Mouse (Mus musculus) kidney, embryonic 15.5 days (tissue): Measurements from ENCODE around the gene Gas2l1. TPM values are rescaled to one million over a fixed set of nuclear protein-coding genes. Genes with fewer than 3 reads are reported as not detected.

Experiments
- ATAC-seq: fragments of 200-750 bp; cut with Nextera tagmentation; replicated peaks from 2 replicates; pipeline ENCODE4 v1.8.0; 2017; ENCODE audit warnings: moderate TSS enrichment; ENCODE audit not compliant: low FRiP score
- H3K27ac ChIP-seq: fragments of 300-500 bp; sonication (generic); 2 replicates; pipeline ENCODE4 v1.5.1; 2015; ENCODE audit warnings: mild to moderate bottlenecking, inconsistent platforms
- H3K27me3 ChIP-seq: fragments of 300-500 bp; sonication (generic); 2 replicates; pipeline ENCODE4 v1.6.1; 2015; ENCODE audit warnings: inconsistent platforms
- H3K36me3 ChIP-seq: fragments of 300-500 bp; sonication (generic); 2 replicates; pipeline ENCODE4 v1.6.1; 2015; ENCODE audit warnings: inconsistent platforms
- H3K4me1 ChIP-seq: fragments of 300-500 bp; sonication (generic); 2 replicates; pipeline ENCODE4 v1.6.1; 2015; ENCODE audit warnings: inconsistent platforms
- H3K4me2 ChIP-seq: fragments of 300-500 bp; sonication (generic); 2 replicates; pipeline ENCODE4 v1.6.1; 2015; ENCODE audit warnings: moderate library complexity, mild to moderate bottlenecking, inconsistent platforms
- H3K4me3 ChIP-seq: fragments of 300-500 bp; sonication (generic); replicated peaks from 2 replicates; pipeline ENCODE4 v1.5.1; 2015; ENCODE audit warnings: mild to moderate bottlenecking, inconsistent platforms
- H3K9ac ChIP-seq: fragments of 300-500 bp; sonication (generic); 2 replicates; pipeline ENCODE4 v1.6.1; 2015; ENCODE audit warnings: mild to moderate bottlenecking, inconsistent platforms
- H3K9me3 ChIP-seq: fragments of 300-500 bp; sonication (generic); replicated peaks from 2 replicates; pipeline ENCODE4 v1.6.1; 2016; ENCODE audit warnings: inconsistent platforms
- WGBS: fragments of 180-500 bp; shearing (Covaris S2); methylation state at CpG from one replicate; pipeline ENCODE4 v1.1.7; 2015; ENCODE audit warnings: mixed read lengths; 5-methylcytosine and 5-hydroxymethylcytosine counted together
- polyA plus RNA-seq: library from polyadenylated mRNA; unstranded; fragments of >200 nt; fragmentation: Nextera tagmentation; extraction: Ambion mirVana; gene quantifications from 2 replicates; pipeline ENCODE4 v1.2.1, GENCODE M21; 2015

Gene Gas2l1
- polyA plus RNA-seq, 1 experiment from 2014 or later = 34.6 TPM

DNA sequence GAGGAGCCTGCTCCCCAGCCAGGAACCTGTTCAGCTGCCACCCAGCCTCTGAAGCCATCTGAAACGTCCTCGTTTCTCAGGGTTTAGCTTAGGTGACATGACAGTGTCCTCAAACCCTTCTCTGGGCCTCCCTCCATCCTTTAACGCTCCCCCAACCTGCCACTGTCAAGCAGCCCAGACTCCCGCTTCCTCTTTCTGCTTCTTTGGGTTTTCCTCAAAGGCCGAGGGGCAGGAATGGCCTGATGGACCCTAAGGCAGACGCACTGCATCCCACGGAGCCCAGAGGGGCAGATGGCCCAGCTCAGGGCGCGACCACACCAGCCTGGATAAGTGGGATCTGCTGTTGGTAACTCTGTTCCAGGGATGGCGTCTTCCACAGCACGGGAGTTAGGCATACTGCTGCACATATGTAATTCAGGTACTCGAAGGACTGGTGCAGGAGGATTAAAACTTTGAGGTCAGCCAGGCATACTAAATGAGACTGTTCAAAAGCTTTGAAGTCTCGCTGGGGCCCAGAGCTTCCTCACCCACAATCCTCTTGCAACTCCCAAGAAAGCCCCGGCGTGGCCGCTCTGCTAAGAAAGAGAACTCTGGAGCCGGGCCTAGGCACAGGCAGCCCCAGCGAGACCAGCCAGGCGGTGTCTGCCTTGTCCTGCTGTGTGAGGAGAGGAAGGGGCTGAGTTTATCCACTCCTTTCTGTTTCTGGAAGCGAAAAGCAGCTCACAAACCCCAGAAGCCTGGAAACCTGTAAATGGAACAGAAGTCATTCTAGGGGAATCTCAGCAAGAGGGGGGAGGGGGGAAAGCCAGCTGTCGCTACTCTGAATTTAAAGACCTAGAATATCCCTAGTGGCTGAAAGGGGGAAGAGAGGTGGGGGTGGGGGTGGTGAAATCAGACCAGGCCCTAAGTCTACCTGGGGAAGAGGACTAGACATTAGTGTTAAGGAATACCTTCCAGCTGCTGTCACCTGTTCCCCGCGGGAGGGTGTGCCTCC is 8.9 kb downstream of the Gas2l1 start:
- no peak for ATAC-seq
- no peak overlapping the region; the same call in 1 of the 2 replicates for H3K27ac ChIP-seq
- H3K4me3 ChIP-seq = no peak overlapping the region
- H3K27me3 ChIP-seq = peaks cover 59% of the 10 kb centered on the region
- peaks cover 51% of the 10 kb centered on the region for H3K4me1 ChIP-seq
- 0 out of 2 replicates have a peak overlapping the region, but pooled peaks have one; percentile 10 for H3K4me2 ChIP-seq
- H3K36me3 ChIP-seq = 0 out of 2 replicates have a peak, but pooled peaks cover 3% of the 10 kb centered on the region
- H3K9me3 ChIP-seq = no peaks in the 10 kb centered on the region
- 32% methylated on average over 23 of the region's 23 CpGs for WGBS
- H3K9ac ChIP-seq = no peak overlapping the region

DNA sequence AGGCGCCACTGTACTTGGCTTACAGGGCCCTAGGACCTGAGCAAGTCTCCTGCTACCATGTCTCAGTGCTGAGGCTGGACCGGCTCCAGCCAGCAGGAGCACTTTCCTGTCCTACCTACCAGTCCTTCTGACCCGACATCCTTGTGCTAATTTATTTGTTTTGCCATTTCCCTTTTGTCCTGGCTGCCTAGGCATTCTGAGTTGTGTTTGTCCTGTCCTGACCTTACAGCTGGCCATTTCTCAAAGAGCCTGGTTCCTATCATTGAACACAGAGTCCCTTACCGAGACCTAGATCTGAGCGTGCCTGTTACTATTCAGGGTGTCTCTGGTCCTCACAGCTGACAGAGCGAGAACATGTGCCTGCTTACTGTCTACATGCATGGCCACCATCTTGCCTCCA is 10.3 kb downstream of the Gas2l1 start:
- H3K4me2 ChIP-seq = no peak overlapping the region
- no peaks in the 10 kb centered on the region for H3K36me3 ChIP-seq
- no peaks in the 10 kb centered on the region for H3K9me3 ChIP-seq
- ATAC-seq = no peak
- peaks cover 46% of the 10 kb centered on the region for H3K27me3 ChIP-seq
- WGBS = 57% methylated on average over 6 of the region's 6 CpGs
- no peak overlapping the region for H3K27ac ChIP-seq
- peaks cover 47% of the 10 kb centered on the region for H3K4me1 ChIP-seq
- no peak overlapping the region for H3K9ac ChIP-seq
- H3K4me3 ChIP-seq = no peak overlapping the region

DNA sequence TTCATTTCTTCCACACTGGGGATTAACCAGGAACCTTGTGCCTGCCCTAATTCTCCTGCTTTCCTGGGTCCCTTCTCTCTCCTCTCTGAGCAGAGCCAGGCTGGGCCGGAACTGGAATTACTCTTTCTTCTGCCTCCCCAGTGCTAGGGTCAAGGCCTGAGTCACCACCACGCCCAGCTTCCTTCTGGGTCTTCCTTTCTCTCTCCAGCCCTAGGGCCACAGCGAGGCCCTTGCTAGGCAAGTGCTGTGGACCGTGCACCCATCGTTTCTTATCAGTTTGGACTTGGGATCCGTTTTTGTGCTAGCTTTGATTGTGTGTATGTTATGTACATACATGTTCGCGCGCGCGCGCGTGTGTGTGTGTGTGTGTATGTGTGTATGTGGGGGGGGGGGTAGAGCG is 11.0 kb downstream of the Gas2l1 start:
- Histone ChIP-seq H3K4me2 (no peak overlapping the region), H3K36me3 (no peaks in the 10 kb centered on the region), H3K27ac (no peak overlapping the region), H3K4me3 (no peak overlapping the region), H3K9ac (no peak overlapping the region), H3K9me3 (no peaks in the 10 kb centered on the region), H3K4me1 (peaks cover 40% of the 10 kb centered on the region), H3K27me3 (peaks cover 38% of the 10 kb centered on the region)
- ATAC-seq = no peak
- 85% methylated on average over 14 of the region's 14 CpGs for WGBS

DNA sequence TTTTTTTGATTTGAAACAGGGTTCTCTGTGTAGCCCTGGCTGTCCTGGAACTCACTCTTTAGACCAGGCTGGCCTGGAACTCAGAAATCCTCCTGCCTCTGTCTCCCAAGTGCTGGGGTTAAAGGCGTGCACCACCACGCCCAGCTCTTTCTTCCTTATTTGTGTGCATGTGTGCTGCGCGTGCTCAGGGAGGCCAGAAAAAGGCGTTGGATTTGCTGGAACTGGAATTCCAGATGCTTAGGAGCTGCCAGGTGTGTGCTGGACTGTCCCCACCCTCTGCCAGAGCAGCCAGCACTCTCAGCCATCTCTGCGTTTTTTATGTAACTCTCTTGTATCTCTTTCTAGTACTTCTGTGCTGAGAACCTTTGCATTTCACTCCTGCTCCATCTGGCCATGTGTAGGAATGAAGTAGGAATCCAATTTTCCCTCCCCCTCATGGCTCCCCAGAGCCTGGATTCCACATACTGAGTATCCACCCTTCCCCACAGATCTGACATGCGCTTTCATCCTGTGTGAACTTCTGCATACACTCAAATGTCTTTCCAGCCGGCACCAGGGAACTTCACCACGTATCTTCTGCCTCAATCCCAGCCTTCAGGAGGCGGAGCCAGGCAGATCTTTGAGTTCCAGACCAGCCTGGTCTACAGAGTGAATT is 12.8 kb downstream of the Gas2l1 start:
- H3K4me2 ChIP-seq = no peak overlapping the region
- H3K27me3 ChIP-seq = peaks cover 21% of the 10 kb centered on the region
- H3K9ac ChIP-seq = no peak overlapping the region
- 75% methylated on average over 10 of the region's 10 CpGs for whole genome bisulfite sequencing
- H3K4me3 ChIP-seq = no peak overlapping the region
- H3K9me3 ChIP-seq = no peaks in the 10 kb centered on the region
- H3K36me3 ChIP-seq = no peaks in the 10 kb centered on the region
- peaks cover 24% of the 10 kb centered on the region for H3K4me1 ChIP-seq
- no peak overlapping the region for H3K27ac ChIP-seq
- no peak for ATAC-seq

DNA sequence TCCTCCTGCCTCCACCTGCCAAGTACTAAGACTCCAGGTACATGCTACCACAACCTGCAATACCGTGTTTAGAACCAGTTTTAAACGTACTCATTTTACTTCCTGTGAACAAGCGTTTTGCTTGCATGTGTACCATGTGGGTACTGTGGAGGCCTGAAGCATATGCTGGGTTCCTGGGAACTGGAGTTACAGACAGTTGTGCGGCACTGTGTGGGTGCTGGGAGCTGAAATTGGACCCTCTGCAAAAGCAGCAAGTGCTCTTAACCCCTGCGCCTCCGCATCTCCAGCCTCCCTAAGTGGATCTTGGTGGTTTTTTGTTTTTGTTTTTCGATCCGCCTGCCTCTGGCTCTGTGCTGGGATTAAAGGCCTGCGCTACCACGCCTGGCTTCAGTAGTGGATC is 13.5 kb downstream of the Gas2l1 start:
- no peak overlapping the region for H3K27ac ChIP-seq
- 61% methylated on average over 10 of the region's 10 CpGs for WGBS
- H3K36me3 ChIP-seq = no peaks in the 10 kb centered on the region
- no peak overlapping the region for H3K4me3 ChIP-seq
- H3K4me2 ChIP-seq = no peak overlapping the region
- H3K9ac ChIP-seq = no peak overlapping the region
- H3K27me3 ChIP-seq = peaks cover 14% of the 10 kb centered on the region
- ATAC-seq = no peak
- H3K9me3 ChIP-seq = no peaks in the 10 kb centered on the region
- H3K4me1 ChIP-seq = peaks cover 17% of the 10 kb centered on the region

DNA sequence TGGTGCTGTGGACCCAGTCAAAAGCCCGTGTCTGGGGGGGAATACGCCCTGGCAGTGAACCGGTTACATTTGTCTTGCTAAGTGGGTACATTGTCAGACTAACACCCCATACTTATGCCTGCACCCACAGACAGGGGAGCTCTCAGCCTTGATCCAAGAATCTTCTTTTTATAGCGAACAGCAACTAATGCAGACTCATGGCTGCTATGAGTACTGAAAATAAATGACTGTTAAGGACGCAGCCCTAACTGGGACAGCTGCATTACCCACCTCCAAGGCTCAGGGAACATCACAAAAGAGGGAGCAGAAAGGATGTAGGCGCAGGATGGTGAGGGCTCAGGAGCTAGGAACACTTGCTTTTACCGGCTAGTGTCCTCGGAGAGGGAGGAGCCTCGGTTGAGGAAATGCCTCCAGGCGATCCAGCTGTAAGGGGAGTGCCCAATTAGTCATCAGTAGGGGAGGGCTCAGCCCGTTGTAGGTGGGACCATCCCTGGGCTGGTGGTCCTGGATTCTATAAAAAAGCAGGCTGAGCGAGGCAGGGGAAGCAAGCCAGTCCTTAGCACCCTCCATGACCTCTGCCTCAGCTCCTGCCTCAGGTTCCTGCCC is 18.7 kb downstream of the Gas2l1 start:
- Histone ChIP-seq H3K27me3 (no peaks in the 10 kb centered on the region), H3K4me1 (0 out of 2 replicates have a peak, but pooled peaks cover 4% of the 10 kb centered on the region), H3K9me3 (no peaks in the 10 kb centered on the region), H3K36me3 (peaks cover 16% of the 10 kb centered on the region), H3K4me2 (no peak overlapping the region), H3K9ac (no peak overlapping the region), H3K4me3 (no peak overlapping the region), H3K27ac (no peak overlapping the region)
- no peak for ATAC-seq
- 48% methylated on average over 12 of the region's 12 CpGs for WGBS

DNA sequence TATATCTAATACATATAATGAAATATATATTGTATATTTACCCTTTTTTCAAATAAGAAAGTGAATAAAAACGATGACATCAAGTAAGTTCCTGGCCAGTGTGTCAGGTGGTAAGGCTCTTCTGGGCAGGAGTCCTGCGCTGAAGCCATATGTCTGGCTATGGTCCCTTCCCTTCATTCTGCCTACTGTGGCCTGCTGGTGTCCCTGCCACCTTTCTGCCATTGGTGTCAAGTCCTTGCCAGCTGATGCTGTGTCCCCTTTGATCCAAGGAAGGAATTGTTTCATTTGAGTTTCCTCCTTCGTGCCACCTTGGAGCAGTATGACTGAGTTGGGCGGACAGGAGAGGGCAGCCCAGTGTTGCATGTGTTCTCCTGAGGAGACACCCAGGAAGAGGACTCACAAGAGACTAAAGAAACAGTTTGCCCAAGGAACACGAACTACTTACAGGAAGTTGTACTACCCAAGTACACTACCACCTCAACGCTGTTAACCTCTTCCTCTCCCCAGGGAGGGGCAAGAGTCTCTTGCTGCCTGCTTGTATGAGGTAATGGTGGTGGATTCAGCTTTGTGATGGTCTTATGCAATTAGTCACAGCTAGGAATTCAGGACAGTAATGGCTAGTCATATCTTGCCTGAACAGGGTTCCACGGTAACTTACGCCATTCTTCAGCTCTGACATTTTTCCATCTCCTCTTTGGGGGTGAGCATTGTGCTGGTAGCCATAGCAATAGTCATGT is 22.3 kb downstream of the Gas2l1 start:
- ATAC-seq = no peak
- 90% methylated on average over 8 of the region's 8 CpGs for WGBS

DNA sequence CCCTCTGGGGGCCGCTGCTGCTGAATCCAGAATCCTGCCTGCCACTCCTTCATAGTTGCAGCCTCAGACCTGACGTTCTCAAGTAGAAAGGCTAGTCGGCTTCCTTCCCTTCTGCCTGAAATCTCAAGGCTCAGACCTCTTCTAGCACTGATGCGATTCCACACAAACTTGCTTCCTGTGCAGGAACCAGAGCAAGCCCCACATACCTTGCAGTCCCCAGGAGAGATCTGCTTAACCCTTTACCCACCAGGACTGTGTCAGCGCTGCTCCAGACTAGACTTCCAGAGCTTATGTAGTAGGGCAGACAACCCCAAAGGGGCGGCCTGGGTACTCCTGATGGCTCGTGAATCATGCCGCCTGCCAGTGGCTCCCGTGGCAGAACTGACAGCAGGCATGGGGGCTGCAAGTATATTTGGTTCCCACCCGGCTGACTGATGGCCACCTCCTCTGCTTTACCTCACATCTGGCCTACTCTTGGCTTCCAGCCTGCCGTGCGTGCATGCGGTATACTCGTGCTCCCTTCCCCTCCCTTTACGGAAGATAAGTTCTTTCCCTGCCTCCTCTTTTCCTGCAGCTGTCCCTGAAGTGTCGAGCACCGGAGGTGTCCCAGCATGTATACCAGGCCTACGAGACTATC is 23.9 kb downstream of the Gas2l1 start:
- peak overlapping the region; percentile 14; the same call in 1 of the 2 replicates for H3K27ac ChIP-seq
- H3K36me3 ChIP-seq = peaks cover 66% of the 10 kb centered on the region
- 0 out of 2 replicates have a peak, but pooled peaks cover 3% of the 10 kb centered on the region for H3K4me1 ChIP-seq
- H3K4me3 ChIP-seq = no peak overlapping the region
- H3K27me3 ChIP-seq = no peaks in the 10 kb centered on the region
- H3K9me3 ChIP-seq = no peaks in the 10 kb centered on the region
- H3K4me2 ChIP-seq = no peak overlapping the region
- no peak overlapping the region for H3K9ac ChIP-seq
- no peak for ATAC-seq
- 54% methylated on average over 18 of the region's 18 CpGs for WGBS

More for the DNA sequence above, 22.3 kb downstream of the Gas2l1 start:
- Histone ChIP-seq H3K4me1 (0 out of 2 replicates have a peak, but pooled peaks cover 3% of the 10 kb centered on the region), H3K9me3 (no peaks in the 10 kb centered on the region), H3K4me2 (no peak overlapping the region), H3K4me3 (no peak overlapping the region), H3K36me3 (peaks cover 51% of the 10 kb centered on the region), H3K27me3 (no peaks in the 10 kb centered on the region), H3K9ac (no peak overlapping the region), H3K27ac (no peak overlapping the region)

DNA sequence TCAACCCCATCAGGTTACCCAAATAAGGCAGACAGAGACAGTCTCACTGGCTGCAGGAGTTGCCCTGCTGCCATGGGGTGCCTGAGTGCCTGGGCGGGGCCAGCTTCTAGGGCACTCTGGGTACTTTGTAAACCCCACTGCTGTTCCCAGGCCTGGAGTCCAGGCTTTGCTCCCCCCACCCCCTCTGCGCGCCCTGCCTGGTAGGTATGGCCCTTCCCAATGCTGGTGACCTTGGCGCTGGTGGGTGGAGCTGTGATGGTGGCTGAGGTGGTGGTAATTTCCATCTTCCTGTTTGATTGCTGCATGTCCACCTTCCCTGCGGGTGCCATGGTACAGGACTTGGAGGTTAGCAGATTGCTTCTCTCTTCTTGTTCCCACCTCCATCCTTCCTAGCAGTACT is 24.5 kb downstream of the Gas2l1 start:
- Histone ChIP-seq H3K9ac (no peak overlapping the region), H3K36me3 (peaks cover 73% of the 10 kb centered on the region), H3K4me2 (no peak overlapping the region), H3K9me3 (no peaks in the 10 kb centered on the region), H3K27ac (peak overlapping the region; percentile 14; the same call in 1 of the 2 replicates), H3K27me3 (no peaks in the 10 kb centered on the region), H3K4me3 (no peak overlapping the region), H3K4me1 (0 out of 2 replicates have a peak, but pooled peaks cover 3% of the 10 kb centered on the region)
- ATAC-seq = no peak
- 96% methylated on average over 5 of the region's 5 CpGs for WGBS

DNA sequence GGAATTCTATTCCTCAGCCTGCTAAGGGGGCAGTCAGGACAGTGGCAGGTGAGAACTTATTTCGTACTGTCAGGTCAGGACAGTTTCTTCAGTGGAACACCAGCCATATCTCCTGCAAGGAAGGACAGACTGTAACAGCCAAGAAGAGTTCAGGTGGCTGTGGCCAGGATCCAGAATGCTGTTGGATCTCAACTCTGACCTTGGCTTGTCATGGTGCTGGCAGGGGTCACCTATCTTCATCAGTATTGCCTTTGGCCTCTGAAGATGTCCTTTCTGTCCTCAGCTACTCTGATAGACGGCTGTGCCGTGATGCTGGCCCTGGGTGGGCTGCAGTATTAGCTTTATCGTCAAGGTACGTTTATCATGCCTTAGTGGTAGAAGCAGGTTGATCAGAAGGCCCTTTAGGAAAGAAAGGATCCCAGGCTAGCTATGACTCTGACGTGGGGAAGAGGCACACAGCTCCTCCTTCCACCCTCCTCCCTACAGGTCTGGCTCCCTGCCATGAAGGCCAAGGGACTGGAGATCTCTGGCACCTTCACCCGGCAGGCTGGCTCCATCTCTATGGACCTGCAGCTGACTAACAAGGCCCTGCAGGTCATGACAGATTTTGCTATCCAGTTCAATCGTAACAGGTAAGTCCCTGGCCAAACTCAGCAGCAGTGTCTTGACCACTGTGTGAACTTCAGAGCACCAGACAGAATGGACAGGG is 27.8 kb downstream of the Gas2l1 start:
- no peak overlapping the region for H3K4me2 ChIP-seq
- no peaks in the 10 kb centered on the region for H3K27me3 ChIP-seq
- no peak for ATAC-seq
- peaks cover 99% of the 10 kb centered on the region for H3K36me3 ChIP-seq
- H3K9me3 ChIP-seq = no peaks in the 10 kb centered on the region
- no peak overlapping the region for H3K27ac ChIP-seq
- H3K4me3 ChIP-seq = no peak overlapping the region
- H3K4me1 ChIP-seq = 0 out of 2 replicates have a peak, but pooled peaks cover 3% of the 10 kb centered on the region
- 81% methylated on average over 8 of the region's 8 CpGs for WGBS
- no peak overlapping the region for H3K9ac ChIP-seq
